ENCODE assay signal across 9 mouse cellular contexts in the genomic region with DNA sequence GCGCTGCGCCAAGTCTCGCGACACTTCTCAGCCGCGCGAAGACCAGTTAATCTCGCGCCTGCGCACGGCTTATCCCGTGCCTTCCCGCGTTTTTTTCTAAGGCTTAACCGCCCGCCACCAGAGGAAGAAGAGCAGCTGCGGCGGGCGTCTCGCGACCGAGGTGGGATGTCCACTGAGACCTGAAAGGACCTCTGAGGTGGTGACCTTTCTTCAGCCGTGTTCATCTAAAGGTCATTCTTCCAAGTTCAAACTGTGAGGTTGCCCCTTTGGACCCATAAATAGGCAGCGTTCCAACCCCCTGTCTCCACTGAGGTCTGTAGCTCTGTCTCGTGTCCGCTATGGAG. TPM values are rescaled to one million over a fixed set of nuclear protein-coding genes. Genes with fewer than 3 reads are reported as not detected.
DNase-seq lines count a peak whose midpoint lies in the region; ATAC-seq and TF ChIP-seq lines count a peak whose summit lies in the region.
"Had no signal": no experiment of that assay in that cellular context is flagged by ENCODE, and none has a peak within 500 bp of the region (broad histone marks: within the 10 kb centered on the region; RNA-seq: fewer than 3 reads in every experiment).

No protein-coding gene starts in this region.

- 0 out of 2 replicates have a peak, but pooled peaks have one; percentile 9 for TF ChIP-seq POLR2A in thymus, adult 2 months (IDR thresholded peaks at IDR 0.05; ENCODE audit: control insufficient read depth, extremely low read depth, insufficient read depth, low read length, poor library complexity)

- H3K9ac ChIP-seq in heart, embryonic 11.5 days (ENCODE audit: low read depth, low read length), result 0 out of 2 replicates have a peak overlapping the region, but pooled peaks have one; percentile 16
- H3K9ac ChIP-seq in liver, embryonic 13.5 days, result no peak overlapping the region

- peaks cover 3% of the 10 kb centered on the region; the same call in 1 of the 2 replicates for H3K4me1 ChIP-seq in heart, embryonic 11.5 days (ENCODE audit: control insufficient read depth, insufficient read depth, low read length)
- H3K4me1 ChIP-seq in thymus, adult 2 months (replicated peaks; ENCODE audit: control insufficient read depth, insufficient read depth, low read length), result peaks cover 7% of the 10 kb centered on the region; the same call in 1 of the 2 replicates
- peaks cover 25% of the 10 kb centered on the region for H3K4me1 ChIP-seq in liver, embryonic 13.5 days (replicated peaks)

- H3K27ac ChIP-seq in heart, embryonic 11.5 days (ENCODE audit: low read depth, low read length), result no peak overlapping the region
- no peak overlapping the region for H3K27ac ChIP-seq in thymus, adult 2 months (ENCODE audit: control insufficient read depth, insufficient read depth, low read length)
- H3K27ac ChIP-seq in liver, embryonic 13.5 days, result no peak overlapping the region

- no peaks in the 10 kb centered on the region; the same call in 1 of the 2 replicates for H3K9me3 ChIP-seq in heart, embryonic 11.5 days (replicated peaks; ENCODE audit: control insufficient read depth, low read length)
- 0 out of 2 replicates have a peak, but pooled peaks cover 4% of the 10 kb centered on the region for H3K9me3 ChIP-seq in liver, embryonic 13.5 days (replicated peaks)

- peak overlapping the region; percentile 80 for H3K4me2 ChIP-seq in heart, embryonic 11.5 days
- peak overlapping the region; percentile 82 for H3K4me2 ChIP-seq in liver, embryonic 13.5 days

- 20% methylated on average over 26 of the region's 26 CpGs for WGBS in heart, embryonic 11.5 days (ENCODE audit: insufficient replicate concordance)
- WGBS in thymus, adult 2 months, result 37% methylated on average over 26 of the region's 26 CpGs
- 21% methylated on average over 26 of the region's 26 CpGs for WGBS in liver, embryonic 13.5 days (ENCODE audit: insufficient replicate concordance)

- 0 out of 2 replicates have a peak, but pooled peaks cover 3% of the 10 kb centered on the region for H3K36me3 ChIP-seq in heart, embryonic 11.5 days (ENCODE audit: control insufficient read depth, insufficient read depth, low read length)
- no peaks in the 10 kb centered on the region for H3K36me3 ChIP-seq in thymus, adult 2 months (ENCODE audit: control insufficient read depth, insufficient read depth, low read length)
- H3K36me3 ChIP-seq in liver, embryonic 13.5 days, result no peaks in the 10 kb centered on the region

- no peak for DNase-seq in heart, adult 8-10 months (ENCODE audit: low spot score)
- DNase-seq in thymus, adult 2 months, result no peak
- DNase-seq in thymus, postnatal 14 days, result no peak
- DNase-seq in liver, embryonic 13.5 days, result no peak
- DNase-seq in adrenal gland, adult (ENCODE audit: inconsistent age in 2 of 2, low spot score in 1 of 2), result no peak
- DNase-seq in cerebellum, postnatal 25 days, result no peak

- H3K4me3 ChIP-seq in heart, embryonic 11.5 days (ENCODE audit: low read depth, low read length), result peak overlapping the region; percentile 65
- peak overlapping the region; percentile 61 for H3K4me3 ChIP-seq in thymus, adult 2 months (ENCODE audit: control insufficient read depth, insufficient read depth, low read length)
- peak overlapping the region; percentile 57 for H3K4me3 ChIP-seq in liver, embryonic 13.5 days (replicated peaks)

- no peaks in the 10 kb centered on the region for H3K27me3 ChIP-seq in heart, embryonic 11.5 days (ENCODE audit: control insufficient read depth, insufficient read depth, low read length)
- H3K27me3 ChIP-seq in thymus, adult 2 months (ENCODE audit: control insufficient read depth, insufficient read depth, low read length), result no peaks in the 10 kb centered on the region
- peaks cover 20% of the 10 kb centered on the region for H3K27me3 ChIP-seq in liver, embryonic 13.5 days

- no peak for TF ChIP-seq CTCF in thymus, adult 2 months (IDR thresholded peaks at IDR 0.05; ENCODE audit: borderline replicate concordance, control insufficient read depth, extremely low read depth, insufficient read depth, low read length, poor library complexity)

- no peak for ATAC-seq in heart, embryonic 11.5 days (replicated peaks; ENCODE audit: insufficient number of reproducible peaks, low FRiP score, low TSS enrichment)
- ATAC-seq in liver, embryonic 13.5 days (ENCODE audit: low read depth), result no peak
- ATAC-seq in inflammation-experienced regulatory T-cells, adult 6 months, result no peak

RNA-seq across cellular contexts. Expression of a gene that starts 0.4 kb away (rescaled TPM):
- 1.8 and 4.4 TPM in 2 replicates for polyA plus RNA-seq in heart, embryonic 11.5 days (2014; fragmentation: Nextera tagmentation; extraction: Ambion mirVana)
- not detected for total RNA-seq in heart, adult 8-10 months (2022)
- polyA plus RNA-seq in thymus, adult 2 months (2012; rRNA removed), result 4.7 and 5.4 TPM in 2 replicates
- polyA plus RNA-seq in liver, embryonic 13.5 days (2015; fragmentation: Nextera tagmentation; extraction: Ambion mirVana), result 1.5 and 1.6 TPM in 2 replicates
- polyA plus RNA-seq in inflammation-experienced regulatory T-cells, adult 6 months (2017; shearing (Covaris generic)), result not detected

RNA-seq across cellular contexts. Expression of a gene that starts 0.6 kb away (rescaled TPM):
- 2.9 and 3.0 TPM in 2 replicates for polyA plus RNA-seq in heart, embryonic 11.5 days (2014; fragmentation: Nextera tagmentation; extraction: Ambion mirVana)
- under 1 TPM in 2 of 4 experiments, not detected in 2; 0.22 to 0.34 TPM for total RNA-seq in heart, adult 8-10 months (2022)
- polyA plus RNA-seq in thymus, adult 2 months (2012; rRNA removed), result 35.8 and 41.6 TPM in 2 replicates
- 0.92 and 1.3 TPM in 2 replicates for polyA plus RNA-seq in liver, embryonic 13.5 days (2015; fragmentation: Nextera tagmentation; extraction: Ambion mirVana)
- polyA plus RNA-seq in inflammation-experienced regulatory T-cells, adult 6 months (2017; shearing (Covaris generic)), result under 1 TPM in 2 of 3 experiments, not detected in 1; 0.14 to 0.35 TPM

RNA-seq across cellular contexts. Expression of a gene that starts 0.6 kb away (rescaled TPM):
- polyA plus RNA-seq in heart, embryonic 11.5 days (2014; fragmentation: Nextera tagmentation; extraction: Ambion mirVana), result 0.10 and 0.14 TPM in 2 replicates
- total RNA-seq in heart, adult 8-10 months (2022), result not detected
- 0.04 and 0.08 TPM in 2 replicates for polyA plus RNA-seq in thymus, adult 2 months (2012; rRNA removed)
- not detected in 2 replicates for polyA plus RNA-seq in liver, embryonic 13.5 days (2015; fragmentation: Nextera tagmentation; extraction: Ambion mirVana)
- under 1 TPM in 1 of 3 experiments, not detected in 2; 0.16 TPM for polyA plus RNA-seq in inflammation-experienced regulatory T-cells, adult 6 months (2017; shearing (Covaris generic))
- polyA plus RNA-seq: C2C12 had no signal

RNA-seq across cellular contexts. Expression of a gene that starts 7.8 kb away (rescaled TPM):
- 1.3 and 1.4 TPM in 2 replicates for polyA plus RNA-seq in heart, embryonic 11.5 days (2014; fragmentation: Nextera tagmentation; extraction: Ambion mirVana)
- under 1 TPM in 1 of 4 experiments, not detected in 3; 0.17 TPM for total RNA-seq in heart, adult 8-10 months (2022)
- 1.3 and 1.4 TPM in 2 replicates for polyA plus RNA-seq in thymus, adult 2 months (2012; rRNA removed)
- polyA plus RNA-seq in liver, embryonic 13.5 days (2015; fragmentation: Nextera tagmentation; extraction: Ambion mirVana), result 0.14 and 0.23 TPM in 2 replicates
- polyA plus RNA-seq in inflammation-experienced regulatory T-cells, adult 6 months (2017; shearing (Covaris generic)), result under 1 TPM in 2 of 3 experiments, not detected in 1; 0.55 to 0.61 TPM

RNA-seq across cellular contexts. Expression of a gene that starts 16.6 kb away (rescaled TPM):
- polyA plus RNA-seq in heart, embryonic 11.5 days (2014; fragmentation: Nextera tagmentation; extraction: Ambion mirVana), result 3.5 and 4.0 TPM in 2 replicates
- 1 to 10 TPM; 2.7 to 4.4 (median 3.4) TPM for total RNA-seq in heart, adult 8-10 months (2022)
- polyA plus RNA-seq in thymus, adult 2 months (2012; rRNA removed), result 142 and 146 TPM in 2 replicates
- 2.8 and 3.6 TPM in 2 replicates for polyA plus RNA-seq in liver, embryonic 13.5 days (2015; fragmentation: Nextera tagmentation; extraction: Ambion mirVana)
- polyA plus RNA-seq in inflammation-experienced regulatory T-cells, adult 6 months (2017; shearing (Covaris generic)), result 1 to 10 TPM; 4.1 to 7.4 (median 5.8) TPM
